Comparison of ENCODE assay signal across 13 mouse cellular contexts in genomic region chr8:125492416-125492815, GRCm38 (mm10).
"Had no signal": no experiment of that assay in that cellular context is flagged by ENCODE, and none has a peak within 500 bp of the region (broad histone marks: within the 10 kb centered on the region; RNA-seq: fewer than 3 reads in every experiment).

No protein-coding gene starts in this region.

- H3K4me3 ChIP-seq: limb, embryonic 13.5 days; neural tube, embryonic 12.5 days; stomach, embryonic 15.5 days had no signal

- H3K4me2 ChIP-seq: limb, embryonic 13.5 days; neural tube, embryonic 12.5 days; stomach, embryonic 15.5 days had no signal

- H3K4me1 ChIP-seq: stomach, embryonic 15.5 days had no signal

- DNase-seq: kidney, postnatal 10 days; layer of hippocampus, adult 9-11 months; layer of hippocampus, postnatal 36 days; left cerebral cortex, postnatal 4 days; lung, adult 18-20 months; midbrain, embryonic 14.5 days; right cerebral cortex, postnatal 14 days; thymus, adult 2 months; thymus, postnatal 25 days had no signal

- H3K27ac ChIP-seq: limb, embryonic 13.5 days; liver, embryonic 14.5 days; neural tube, embryonic 12.5 days; stomach, embryonic 15.5 days had no signal

- H3K9me3 ChIP-seq: limb, embryonic 13.5 days; neural tube, embryonic 12.5 days; stomach, embryonic 15.5 days had no signal

- H3K27me3 ChIP-seq: limb, embryonic 13.5 days; neural tube, embryonic 12.5 days; stomach, embryonic 15.5 days had no signal

- H3K9ac ChIP-seq: limb, embryonic 13.5 days; liver, embryonic 14.5 days; neural tube, embryonic 12.5 days; stomach, embryonic 15.5 days had no signal
